Mouse (Mus musculus): ENCODE measurements around the gene Wasf2. TPM values are rescaled to one million over a fixed set of nuclear protein-coding genes. Genes with fewer than 3 reads are reported as not detected.

Wasf2 gene
- polyA plus RNA-seq, 1 experiment from 2014 or later = 103 TPM

GRCm38 (mm10) chr4:133129391-133129790 lies 914 bp upstream of the Wasf2 start:
- H3K27ac ChIP-seq (ENCODE audit: low read depth, low read length) = peak overlapping the region; percentile 73
- H3K36me3 ChIP-seq (ENCODE audit: control insufficient read depth, insufficient read depth, low read length) = no peaks in the 10 kb centered on the region
- no peaks in the 10 kb centered on the region for H3K9me3 ChIP-seq (ENCODE audit: control insufficient read depth, low read length)
- WGBS = 46% methylated on average over 11 of the region's 11 CpGs
- no peak for ATAC-seq (ENCODE audit: low FRiP score, low TSS enrichment)
- peaks cover 18% of the 10 kb centered on the region; the same call in 1 of the 2 replicates for H3K4me1 ChIP-seq (ENCODE audit: control insufficient read depth, insufficient read depth, low read length)
- peak overlapping the region; percentile 79 for H3K4me2 ChIP-seq (replicated peaks; ENCODE audit: low read depth, low read length)
- peak overlapping the region; percentile 57; the same call in 1 of the 2 replicates for H3K9ac ChIP-seq (ENCODE audit: low read depth, low read length)
- H3K27me3 ChIP-seq (ENCODE audit: control insufficient read depth, insufficient read depth, low read length) = no peaks in the 10 kb centered on the region
- peak overlapping the region; percentile 96 for H3K4me3 ChIP-seq (ENCODE audit: low read length)

- ATAC-seq (ENCODE audit: low FRiP score, low TSS enrichment) = no peak; the same call in 1 of the 2 replicates
- Histone ChIP-seq H3K4me2 (replicated peaks; ENCODE audit: low read depth, low read length) (peak overlapping the region; percentile 91), H3K36me3 (ENCODE audit: control insufficient read depth, insufficient read depth, low read length) (no peaks in the 10 kb centered on the region), H3K9ac (ENCODE audit: low read depth, low read length) (peak overlapping the region; percentile 95), H3K4me1 (ENCODE audit: control insufficient read depth, insufficient read depth, low read length) (peaks cover 18% of the 10 kb centered on the region; the same call in 1 of the 2 replicates), H3K27me3 (ENCODE audit: control insufficient read depth, insufficient read depth, low read length) (no peaks in the 10 kb centered on the region), H3K27ac (ENCODE audit: low read depth, low read length) (peak overlapping the region; percentile 82), H3K4me3 (ENCODE audit: low read length) (peak overlapping the region; percentile 96), H3K9me3 (ENCODE audit: control insufficient read depth, low read length) (no peaks in the 10 kb centered on the region)
- WGBS = under 1% methylated on average over 17 of the region's 17 CpGs
Observed at GRCm38 (mm10) chr4:133130890-133131741, 811 bp downstream of the Wasf2 start.

GRCm38 (mm10) chr4:133132027-133132426 lies 1.7 kb downstream of the Wasf2 start:
- H3K36me3 ChIP-seq (ENCODE audit: control insufficient read depth, insufficient read depth, low read length) = no peaks in the 10 kb centered on the region
- H3K4me1 ChIP-seq (ENCODE audit: control insufficient read depth, insufficient read depth, low read length) = peaks cover 19% of the 10 kb centered on the region; the same call in 1 of the 2 replicates
- no peaks in the 10 kb centered on the region for H3K9me3 ChIP-seq (ENCODE audit: control insufficient read depth, low read length)
- 4% methylated on average over 6 of the region's 6 CpGs for WGBS
- no peak for ATAC-seq (ENCODE audit: low FRiP score, low TSS enrichment)
- no peaks in the 10 kb centered on the region for H3K27me3 ChIP-seq (ENCODE audit: control insufficient read depth, insufficient read depth, low read length)
- peak overlapping the region; percentile 96 for H3K4me3 ChIP-seq (ENCODE audit: low read length)
- peak overlapping the region; percentile 95 for H3K9ac ChIP-seq (ENCODE audit: low read depth, low read length)
- H3K4me2 ChIP-seq (replicated peaks; ENCODE audit: low read depth, low read length) = peak overlapping the region; percentile 91
- peak overlapping the region; percentile 82 for H3K27ac ChIP-seq (ENCODE audit: low read depth, low read length)

GRCm38 (mm10) chr4:133136946-133137345 lies 6.6 kb downstream of the Wasf2 start:
- H3K4me3 ChIP-seq (ENCODE audit: low read length) = no peak overlapping the region
- H3K4me2 ChIP-seq (replicated peaks; ENCODE audit: low read depth, low read length) = no peak overlapping the region
- no peak for ATAC-seq (ENCODE audit: low FRiP score, low TSS enrichment)
- H3K9me3 ChIP-seq (ENCODE audit: control insufficient read depth, low read length) = no peaks in the 10 kb centered on the region
- 78% methylated on average over 1 of the region's 1 CpGs for WGBS
- H3K27ac ChIP-seq (ENCODE audit: low read depth, low read length) = no peak overlapping the region
- H3K36me3 ChIP-seq (ENCODE audit: control insufficient read depth, insufficient read depth, low read length) = peaks cover 13% of the 10 kb centered on the region
- no peak overlapping the region for H3K9ac ChIP-seq (ENCODE audit: low read depth, low read length)
- H3K27me3 ChIP-seq (ENCODE audit: control insufficient read depth, insufficient read depth, low read length) = no peaks in the 10 kb centered on the region
- H3K4me1 ChIP-seq (ENCODE audit: control insufficient read depth, insufficient read depth, low read length) = peaks cover 9% of the 10 kb centered on the region; the same call in 1 of the 2 replicates

DNA sequence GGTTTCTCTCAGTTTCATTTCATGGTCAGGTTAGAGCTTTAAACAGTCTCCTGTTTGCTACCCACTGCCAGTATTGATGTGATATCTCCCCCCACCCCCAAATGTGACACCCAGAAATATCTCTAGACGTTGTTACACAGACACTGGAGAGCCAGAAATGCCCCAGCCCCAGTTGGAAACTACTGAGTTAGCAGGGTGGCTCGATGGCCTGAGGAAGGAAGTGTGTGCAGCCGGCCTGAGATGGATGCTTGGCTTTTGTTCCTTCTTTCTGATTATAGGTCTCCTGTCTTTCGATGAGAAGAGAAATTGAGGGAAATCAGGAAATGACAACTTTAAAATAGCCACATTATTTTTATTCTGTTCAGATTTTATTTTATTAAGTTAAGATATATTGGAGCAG lies 8.7 kb downstream of the Wasf2 start:
- Histone ChIP-seq H3K4me1 (ENCODE audit: control insufficient read depth, insufficient read depth, low read length) (0 out of 2 replicates have a peak, but pooled peaks cover 4% of the 10 kb centered on the region), H3K27me3 (ENCODE audit: control insufficient read depth, insufficient read depth, low read length) (no peaks in the 10 kb centered on the region), H3K36me3 (ENCODE audit: control insufficient read depth, insufficient read depth, low read length) (peaks cover 13% of the 10 kb centered on the region), H3K9me3 (ENCODE audit: control insufficient read depth, low read length) (no peaks in the 10 kb centered on the region), H3K27ac (ENCODE audit: low read depth, low read length) (no peak overlapping the region), H3K4me2 (replicated peaks; ENCODE audit: low read depth, low read length) (no peak overlapping the region), H3K9ac (ENCODE audit: low read depth, low read length) (no peak overlapping the region), H3K4me3 (ENCODE audit: low read length) (no peak overlapping the region)
- ATAC-seq (ENCODE audit: low FRiP score, low TSS enrichment) = no peak
- 65% methylated on average over 4 of the region's 4 CpGs for WGBS

DNA sequence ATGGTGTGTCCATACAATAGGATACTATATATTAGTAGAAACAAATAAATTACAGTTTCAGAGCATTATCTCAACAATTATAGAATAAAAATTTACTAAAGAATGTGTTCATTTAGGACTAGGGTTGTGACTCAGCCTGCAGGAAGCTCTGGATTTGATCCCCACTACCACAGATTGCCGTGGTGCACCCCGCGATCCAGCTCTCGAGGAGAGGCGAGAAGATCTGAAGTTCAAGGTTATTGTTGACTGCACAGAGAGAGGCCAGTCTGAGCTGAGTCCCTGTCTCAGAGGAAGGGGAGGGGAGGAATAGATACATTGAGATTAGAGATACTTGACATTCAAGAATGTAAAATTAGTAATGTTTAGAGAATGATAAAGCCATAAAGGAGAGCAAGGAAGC lies 24.7 kb downstream of the Wasf2 start:
- no peak overlapping the region for H3K9ac ChIP-seq (ENCODE audit: low read depth, low read length)
- H3K9me3 ChIP-seq (ENCODE audit: control insufficient read depth, low read length) = no peaks in the 10 kb centered on the region
- WGBS = 89% methylated on average over 5 of the region's 5 CpGs
- peaks cover 5% of the 10 kb centered on the region; the same call in 1 of the 2 replicates for H3K36me3 ChIP-seq (ENCODE audit: control insufficient read depth, insufficient read depth, low read length)
- no peak overlapping the region for H3K4me3 ChIP-seq (ENCODE audit: low read length)
- peaks cover 13% of the 10 kb centered on the region for H3K4me1 ChIP-seq (ENCODE audit: control insufficient read depth, insufficient read depth, low read length)
- H3K27ac ChIP-seq (ENCODE audit: low read depth, low read length) = no peak overlapping the region
- no peaks in the 10 kb centered on the region for H3K27me3 ChIP-seq (ENCODE audit: control insufficient read depth, insufficient read depth, low read length)
- no peak for ATAC-seq (ENCODE audit: low FRiP score, low TSS enrichment)
- H3K4me2 ChIP-seq (replicated peaks; ENCODE audit: low read depth, low read length) = no peak overlapping the region

GRCm38 (mm10) chr4:133155726-133156125 lies 25.4 kb downstream of the Wasf2 start:
- WGBS = 75% methylated on average over 6 of the region's 6 CpGs

DNA sequence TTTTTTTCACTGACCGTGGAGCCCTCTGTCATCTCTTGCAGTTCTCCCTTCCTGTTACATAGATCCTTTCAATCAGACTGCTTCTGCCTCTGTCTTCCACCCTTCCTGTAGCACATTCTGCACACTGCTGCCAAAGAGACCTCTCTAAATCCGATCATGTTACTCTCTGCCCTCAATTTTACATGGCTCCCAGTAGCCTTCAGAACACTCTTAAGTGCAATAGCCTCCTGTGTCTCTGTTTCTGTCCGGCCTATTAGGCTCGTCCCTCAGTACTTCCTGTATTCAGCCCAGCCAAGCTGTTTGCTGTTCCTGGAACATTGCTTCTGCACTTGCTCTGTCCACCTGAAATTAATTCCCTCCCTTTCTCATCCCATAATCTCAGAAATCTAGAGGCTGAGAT lies 26.1 kb downstream of the Wasf2 start:
- Histone ChIP-seq H3K9ac (ENCODE audit: low read depth, low read length) (no peak overlapping the region), H3K4me2 (replicated peaks; ENCODE audit: low read depth, low read length) (no peak overlapping the region), H3K36me3 (ENCODE audit: control insufficient read depth, insufficient read depth, low read length) (peaks cover 10% of the 10 kb centered on the region; the same call in 1 of the 2 replicates), H3K4me3 (ENCODE audit: low read length) (no peak overlapping the region), H3K27ac (ENCODE audit: low read depth, low read length) (no peak overlapping the region), H3K27me3 (ENCODE audit: control insufficient read depth, insufficient read depth, low read length) (no peaks in the 10 kb centered on the region), H3K4me1 (ENCODE audit: control insufficient read depth, insufficient read depth, low read length) (peaks cover 21% of the 10 kb centered on the region), H3K9me3 (ENCODE audit: control insufficient read depth, low read length) (no peaks in the 10 kb centered on the region)
- no peak for ATAC-seq (ENCODE audit: low FRiP score, low TSS enrichment)
- 68% methylated on average over 4 of the region's 4 CpGs for WGBS

More at GRCm38 (mm10) chr4:133155726-133156125, 25.4 kb downstream of the Wasf2 start:
- Histone ChIP-seq H3K36me3 (ENCODE audit: control insufficient read depth, insufficient read depth, low read length) (peaks cover 10% of the 10 kb centered on the region; the same call in 1 of the 2 replicates), H3K27ac (ENCODE audit: low read depth, low read length) (no peak overlapping the region), H3K9me3 (ENCODE audit: control insufficient read depth, low read length) (no peaks in the 10 kb centered on the region), H3K4me2 (replicated peaks; ENCODE audit: low read depth, low read length) (no peak overlapping the region), H3K4me3 (ENCODE audit: low read length) (no peak overlapping the region), H3K27me3 (ENCODE audit: control insufficient read depth, insufficient read depth, low read length) (no peaks in the 10 kb centered on the region), H3K4me1 (ENCODE audit: control insufficient read depth, insufficient read depth, low read length) (peaks cover 17% of the 10 kb centered on the region), H3K9ac (ENCODE audit: low read depth, low read length) (no peak overlapping the region)
- ATAC-seq (ENCODE audit: low FRiP score, low TSS enrichment) = no peak

GRCm38 (mm10) chr4:133156831-133157230 lies 26.5 kb downstream of the Wasf2 start:
- H3K9me3 ChIP-seq (ENCODE audit: control insufficient read depth, low read length) = no peaks in the 10 kb centered on the region
- H3K36me3 ChIP-seq (ENCODE audit: control insufficient read depth, insufficient read depth, low read length) = peaks cover 10% of the 10 kb centered on the region; the same call in 1 of the 2 replicates
- 72% methylated on average over 10 of the region's 10 CpGs for whole genome bisulfite sequencing
- H3K4me3 ChIP-seq (ENCODE audit: low read length) = no peak overlapping the region
- peaks cover 21% of the 10 kb centered on the region for H3K4me1 ChIP-seq (ENCODE audit: control insufficient read depth, insufficient read depth, low read length)
- H3K27ac ChIP-seq (ENCODE audit: low read depth, low read length) = no peak overlapping the region
- H3K9ac ChIP-seq (ENCODE audit: low read depth, low read length) = no peak overlapping the region
- no peak for ATAC-seq (ENCODE audit: low FRiP score, low TSS enrichment)
- no peaks in the 10 kb centered on the region for H3K27me3 ChIP-seq (ENCODE audit: control insufficient read depth, insufficient read depth, low read length)
- no peak overlapping the region for H3K4me2 ChIP-seq (replicated peaks; ENCODE audit: low read depth, low read length)
